Mouse (Mus musculus) liver, embryonic 14.5 days (tissue): ENCODE results near the gene Zc3h12c.

Source experiments
- CTCF ChIP-seq: IDR thresholded peaks from 2 replicates; pipeline ENCODE4 v1.5.1; 2016; ENCODE audit warnings: antibody characterized with exemption, low read depth, control low read depth
- EP300 ChIP-seq: IDR thresholded peaks from 2 replicates; pipeline ENCODE4 v1.6.1; 2016; ENCODE audit warnings: antibody characterized with exemption, low read depth

DNA sequence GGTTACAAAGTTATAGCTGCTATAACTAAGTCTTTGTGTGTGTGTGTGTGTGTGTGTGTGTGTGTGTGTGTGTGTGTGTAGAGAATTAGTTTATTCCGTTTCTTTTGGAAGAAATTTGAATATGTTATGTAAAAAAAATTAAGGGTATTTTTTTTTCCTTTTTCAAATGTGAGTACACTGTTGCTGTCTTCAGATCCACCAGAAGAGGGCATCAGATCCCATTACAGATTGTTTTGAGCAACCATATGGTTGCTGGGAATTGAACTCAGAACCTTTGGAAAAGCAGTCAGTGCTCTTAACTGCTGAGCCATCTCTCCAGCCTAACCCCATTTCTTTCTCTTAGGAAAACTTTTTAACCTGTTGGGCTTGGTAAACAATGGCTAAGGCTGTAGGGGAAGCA is 7.9 kb downstream of the Zc3h12c start:
- TF ChIP-seq CTCF (no peak), EP300 (no peak)
